Mouse (Mus musculus) myocyte (in vitro differentiated cells): ENCODE results near the gene Smarcc2. TPM values are rescaled to one million over a fixed set of nuclear protein-coding genes. Genes with fewer than 3 reads are reported as not detected.
A peak's percentile ranks its signal among the peaks of the same experiment; 100 is the strongest.

Experiments
- H3K27me3 ChIP-seq: one replicate; pipeline ENCODE4 v1.6.1; 2011; ENCODE audit not compliant: control insufficient read depth, insufficient read depth, insufficient read length
- H3K36me3 ChIP-seq: one replicate; pipeline ENCODE4 v1.6.1; 2011; ENCODE audit not compliant: control insufficient read depth, insufficient read depth
- H3K4me2 ChIP-seq: one replicate; pipeline ENCODE4 v1.6.1; 2011; ENCODE audit warnings: low read depth, control low read depth
- H3K4me3 ChIP-seq: one replicate; pipeline ENCODE4 v1.5.1; 2011; ENCODE audit warnings: mild to moderate bottlenecking, control low read depth, moderate library complexity
- H3K79me2 ChIP-seq: one replicate; pipeline ENCODE4 v1.6.1; 2011; ENCODE audit not compliant: control insufficient read depth, insufficient read depth
- H3ac ChIP-seq: one replicate; pipeline ENCODE4 v1.6.1; 2011; ENCODE audit not compliant: control insufficient read depth, insufficient read length
- CEBPB ChIP-seq: IDR thresholded peaks from 2 replicates; pipeline ENCODE4 v1.6.1; 2011; ENCODE audit warnings: mild to moderate bottlenecking, moderate library complexity; ENCODE audit not compliant: poor library complexity, insufficient read depth, severe bottlenecking
- E2F4 ChIP-seq: IDR thresholded peaks from one replicate; pipeline ENCODE4 v1.6.1; 2011; ENCODE audit warnings: mild to moderate bottlenecking, control low read depth, moderate library complexity; ENCODE audit not compliant: insufficient read depth
- MAX ChIP-seq: IDR thresholded peaks from one replicate; pipeline ENCODE4 v1.6.1; 2011; ENCODE audit warnings: low read depth, mild to moderate bottlenecking, control low read depth
- MYOD1 ChIP-seq, 3 experiments: IDR thresholded peaks; one replicate each; pipeline ENCODE4 v1.6.1; 2011; ENCODE audit warnings: control low read depth in 2 of 3, low read depth in 2 of 3, mild to moderate bottlenecking in 2 of 3, moderate library complexity in 1 of 3; ENCODE audit not compliant: insufficient read length in 2 of 3, control insufficient read depth in 1 of 3
- MYOG ChIP-seq, 3 experiments: IDR thresholded peaks; one replicate each; pipeline ENCODE4 v1.6.1; 2011; ENCODE audit warnings: control low read depth in 2 of 3, low read depth in 2 of 3, mild to moderate bottlenecking in 2 of 3; ENCODE audit not compliant: insufficient read length in 2 of 3, control insufficient read depth in 1 of 3, insufficient read depth in 1 of 3
- POLR2A ChIP-seq: IDR thresholded peaks from one replicate; pipeline ENCODE4 v1.6.1; 2011; ENCODE audit warnings: low read depth, mild to moderate bottlenecking, control low read depth, moderate library complexity; ENCODE audit not compliant: insufficient read length
- POLR2AphosphoS2 ChIP-seq: IDR thresholded peaks from one replicate; pipeline ENCODE4 v1.6.1; 2011; ENCODE audit warnings: low read depth, control low read depth; ENCODE audit not compliant: insufficient read length
- REST ChIP-seq: IDR thresholded peaks from one replicate; pipeline ENCODE4 v1.6.1; 2011; ENCODE audit warnings: mild to moderate bottlenecking, control low read depth, moderate library complexity; ENCODE audit not compliant: insufficient read depth, insufficient read length
- SRF ChIP-seq: IDR thresholded peaks from one replicate; pipeline ENCODE4 v1.6.1; 2011; ENCODE audit warnings: low read depth; ENCODE audit not compliant: control insufficient read depth, insufficient read length
- TCF12 ChIP-seq: IDR thresholded peaks from one replicate; pipeline ENCODE4 v1.6.1; 2011; ENCODE audit warnings: mild to moderate bottlenecking, control low read depth; ENCODE audit not compliant: poor library complexity, insufficient read depth, severe bottlenecking
- TCF3 ChIP-seq: IDR thresholded peaks from one replicate; pipeline ENCODE4 v1.6.1; 2011; ENCODE audit warnings: low read depth, control low read depth; ENCODE audit not compliant: insufficient read length
- USF1 ChIP-seq: IDR thresholded peaks from one replicate; pipeline ENCODE4 v1.6.1; 2011; ENCODE audit warnings: low read depth, mild to moderate bottlenecking, control low read depth, moderate library complexity
- polyA plus RNA-seq: library from polyadenylated mRNA; unstranded; fragments of >200 nt; fragmentation: generic; extraction: Trizol; gene quantifications from one replicate; pipeline ENCODE4 v1.2.1, GENCODE M21; 2012; ENCODE audit warnings: missing spikeins

Gene Smarcc2
- polyA plus RNA-seq, 1 experiment, result 52.5 TPM

- Histone ChIP-seq H3K4me2 (no peak overlapping the region), H3K4me3 (no peak overlapping the region), H3ac (no peak overlapping the region), H3K36me3 (peaks cover 32% of the 10 kb centered on the region), H3K79me2 (no peaks in the 10 kb centered on the region), H3K27me3 (no peaks in the 10 kb centered on the region)
- no peak for TF ChIP-seq TCF3
- no peak for TF ChIP-seq POLR2A
- TF ChIP-seq POLR2AphosphoS2, result no peak
- no peak for TF ChIP-seq TCF12
- TF ChIP-seq USF1, result no peak
- TF ChIP-seq REST, result no peak
- TF ChIP-seq SRF, result no peak
- no peak for TF ChIP-seq E2F4
- TF ChIP-seq MYOG (IDR thresholded peaks at IDR 0.05; ENCODE audit: control insufficient read depth in 1 of 3, insufficient read depth in 1 of 3, insufficient read length in 2 of 3, low read depth in 2 of 3), result no peak
- no peak for TF ChIP-seq CEBPB
- TF ChIP-seq MYOD1 (IDR thresholded peaks at IDR 0.05; ENCODE audit: control insufficient read depth in 1 of 3, insufficient read length in 2 of 3, low read depth in 2 of 3), result no peak
These were observed 23.7 kb upstream of the Smarcc2 start for GRCm38 (mm10) chr10:128435186-128435823.

- Histone ChIP-seq H3K27me3 (no peaks in the 10 kb centered on the region), H3K36me3 (peaks cover 32% of the 10 kb centered on the region), H3ac (no peak overlapping the region), H3K4me3 (no peak overlapping the region), H3K4me2 (no peak overlapping the region), H3K79me2 (no peaks in the 10 kb centered on the region)
- TF ChIP-seq REST, result no peak
These were observed 23.2 kb upstream of the Smarcc2 start for GRCm38 (mm10) chr10:128435873-128436272.

- Histone ChIP-seq H3ac (no peak overlapping the region), H3K4me2 (no peak overlapping the region), H3K36me3 (peaks cover 32% of the 10 kb centered on the region), H3K79me2 (no peaks in the 10 kb centered on the region), H3K27me3 (no peaks in the 10 kb centered on the region), H3K4me3 (no peak overlapping the region)
- TF ChIP-seq POLR2A (no peak), TCF12 (peak; percentile 64), MYOD1 (IDR thresholded peaks at IDR 0.05; ENCODE audit: control insufficient read depth in 1 of 3, insufficient read length in 2 of 3, low read depth in 2 of 3) (peak; percentile 20 to 93 (median 89)), TCF3 (peak; percentile 73), MYOG (IDR thresholded peaks at IDR 0.05; ENCODE audit: control insufficient read depth in 1 of 3, insufficient read depth in 1 of 3, insufficient read length in 2 of 3, low read depth in 2 of 3) (peak; percentile 31 to 95 (median 89))
These were observed 22.7 kb upstream of the Smarcc2 start for GRCm38 (mm10) chr10:128436376-128436775.

- Histone ChIP-seq H3K4me2 (no peak overlapping the region), H3K4me3 (no peak overlapping the region)
- no peak for TF ChIP-seq TCF12
- TF ChIP-seq E2F4, result no peak
- no peak for TF ChIP-seq MYOG (IDR thresholded peaks at IDR 0.05; ENCODE audit: control insufficient read depth in 1 of 3, insufficient read depth in 1 of 3, insufficient read length in 2 of 3, low read depth in 2 of 3)
- no peak for TF ChIP-seq SRF
- no peak for TF ChIP-seq USF1
These were observed 20.3 kb upstream of the Smarcc2 start for GRCm38 (mm10) chr10:128438675-128439279.

GRCm38 (mm10) chr10:128440407-128440806, 18.6 kb upstream of the Smarcc2 start:
- H3K36me3 ChIP-seq, result peaks cover 23% of the 10 kb centered on the region
- TF ChIP-seq TCF12 (no peak), MAX (no peak), POLR2A (no peak), MYOD1 (IDR thresholded peaks at IDR 0.05; ENCODE audit: control insufficient read depth in 1 of 3, insufficient read length in 2 of 3, low read depth in 2 of 3) (no peak)

More at GRCm38 (mm10) chr10:128438675-128439279, 20.3 kb upstream of the Smarcc2 start:
- no peaks in the 10 kb centered on the region for H3K79me2 ChIP-seq
- H3K27me3 ChIP-seq, result no peaks in the 10 kb centered on the region
- H3K36me3 ChIP-seq, result peaks cover 26% of the 10 kb centered on the region
- no peak overlapping the region for H3ac ChIP-seq

More at GRCm38 (mm10) chr10:128440407-128440806, 18.6 kb upstream of the Smarcc2 start:
- no peak overlapping the region for H3K4me3 ChIP-seq
- H3ac ChIP-seq, result no peak overlapping the region
- no peaks in the 10 kb centered on the region for H3K27me3 ChIP-seq
- H3K4me2 ChIP-seq, result no peak overlapping the region
- no peaks in the 10 kb centered on the region for H3K79me2 ChIP-seq
